Mouse (Mus musculus): ENCODE measurements around the gene Tbc1d21. TPM values are rescaled to one million over a fixed set of nuclear protein-coding genes. Genes with fewer than 3 reads are reported as not detected.
A peak's percentile ranks its signal among the peaks of the same experiment; 100 is the strongest.

The Tbc1d21 gene
- total and polyA plus RNA-seq, 3 experiments = 4.6 TPM; not detected in 2

DNA sequence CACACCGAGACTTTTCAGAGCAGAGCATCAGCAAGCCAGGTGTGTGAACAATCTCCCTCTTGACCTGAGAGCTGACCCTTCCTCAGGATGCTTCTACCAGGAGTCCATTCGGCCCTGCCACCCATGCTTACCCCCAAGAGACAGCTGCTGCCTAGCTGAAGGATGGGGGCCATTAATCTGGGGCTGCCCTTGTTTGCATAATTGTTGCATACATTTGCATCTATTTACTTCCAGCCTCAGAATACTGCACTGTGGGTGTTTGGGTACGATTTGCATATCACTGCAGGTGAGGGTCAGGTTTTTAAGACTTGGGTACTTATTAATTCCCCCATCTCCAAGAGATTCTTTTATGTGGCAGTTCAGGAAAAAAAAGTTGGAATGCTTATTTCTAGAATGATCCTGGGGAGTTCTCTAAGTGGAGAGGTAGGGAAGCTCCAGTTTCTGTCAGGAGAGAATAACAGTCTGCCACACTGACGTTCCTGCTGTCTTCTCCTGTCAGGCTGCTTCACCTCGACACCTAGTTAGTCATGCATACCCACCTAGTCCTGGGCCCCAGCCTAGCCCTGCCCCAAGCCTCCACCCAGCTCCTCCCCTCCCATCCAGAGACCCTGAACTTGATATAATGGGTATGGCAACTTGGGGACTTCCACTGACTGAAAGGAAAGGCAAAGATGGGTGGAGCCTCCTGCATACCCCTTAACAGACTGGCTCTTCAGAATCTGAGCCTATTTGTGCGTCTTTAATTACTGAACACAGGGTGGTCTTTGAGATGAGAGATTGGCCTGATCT is 14.8 kb downstream of the Tbc1d21 start:
- TF ChIP-seq CHD2 (IDR thresholded peaks at IDR 0.05; ENCODE audit: low read length) = no peak
- TF ChIP-seq USF2 (conservative IDR thresholded peaks at IDR 0.05; ENCODE audit: low read depth, low read length) = no peak
- TF ChIP-seq SIN3A (IDR thresholded peaks at IDR 0.05; ENCODE audit: low read length) = no peak
- no peak for TF ChIP-seq JUN (IDR thresholded peaks at IDR 0.05; ENCODE audit: insufficient read depth, low read depth, low read length)
- TF ChIP-seq TCF12 (IDR thresholded peaks at IDR 0.05; ENCODE audit: low read depth, low read length) = peak; percentile 41; the same call in 1 of the 2 replicates
- no peak for TF ChIP-seq IRF4 (IDR thresholded peaks at IDR 0.05; ENCODE audit: low read depth, low read length)
- 0 out of 2 replicates have a peak, but pooled peaks have one; percentile 15 for TF ChIP-seq EP300 (IDR thresholded peaks at IDR 0.05; ENCODE audit: low read length)
- peak; percentile 16; the same call in 1 of the 2 replicates for TF ChIP-seq BHLHE40 (IDR thresholded peaks at IDR 0.05; ENCODE audit: low read depth, low read length)
- TF ChIP-seq MAZ (IDR thresholded peaks at IDR 0.05; ENCODE audit: low read depth, low read length) = 0 out of 2 replicates have a peak, but pooled peaks have one; percentile 41
- in situ Hi-C loops (cut with MboI; ENCODE audit: low pct_ligation_motif_present, low pct_unique_long_range_greater_than_20kb, low sequenced_read_pairs) = no loop called here

DNA sequence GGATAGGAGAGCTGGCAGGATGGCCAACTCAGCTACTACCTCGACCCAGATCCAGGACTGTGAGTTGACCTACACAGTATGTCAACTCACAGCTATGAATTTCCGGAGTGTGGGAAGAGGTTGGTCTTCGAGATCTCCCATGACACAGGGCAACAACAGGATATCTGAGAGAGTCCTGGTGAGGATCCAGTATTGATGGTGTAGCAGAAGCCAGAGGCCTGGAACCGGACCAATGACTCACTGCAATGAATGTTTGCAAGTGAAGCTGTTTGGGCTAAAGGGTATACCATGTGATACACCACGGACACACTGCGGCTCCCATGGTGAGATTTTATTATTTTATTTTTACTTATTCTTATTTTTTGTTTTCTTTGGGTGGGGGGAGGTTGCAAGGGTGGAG is 15.6 kb downstream of the Tbc1d21 start:
- no peaks in the 10 kb centered on the region; the same call in 1 of the 2 replicates for H3K79me2 ChIP-seq (replicated peaks; ENCODE audit: control insufficient read depth, extremely low read depth, insufficient read depth, poor library complexity, severe bottlenecking)
- in situ Hi-C loops (cut with MboI; ENCODE audit: low pct_ligation_motif_present, low pct_unique_long_range_greater_than_20kb, low sequenced_read_pairs) (no loop called here), dilution Hi-C loops (cut with MboI; ENCODE audit: extremely low pct_ligation_motif_present, extremely low pct_unique_long_range_greater_than_20kb, low sequenced_read_pairs) (no loop called here)
- H3K4me1 ChIP-seq (ENCODE audit: control insufficient read depth in 1 of 2, insufficient read depth in 2 of 2) = peaks cover 29 to 81% of the 10 kb centered on the region in 2 experiments
- H3K9me3 ChIP-seq (replicated peaks; ENCODE audit: low read length) = peaks cover 7% of the 10 kb centered on the region
- TF ChIP-seq CTCF (conservative IDR thresholded peaks at IDR 0.05 in 1 of 2, IDR thresholded peaks at IDR 0.05 in 1 of 2; ENCODE audit: low read depth in 2 of 2, low read length in 2 of 2) (no peak), CHD2 (IDR thresholded peaks at IDR 0.05; ENCODE audit: low read length) (no peak), JUN (IDR thresholded peaks at IDR 0.05; ENCODE audit: insufficient read depth, low read depth, low read length) (no peak), POLR2A (IDR thresholded peaks at IDR 0.05; ENCODE audit: low read depth, low read length) (no peak), ZKSCAN1 (IDR thresholded peaks at IDR 0.05; ENCODE audit: borderline replicate concordance, low read depth, low read length) (no peak), TCF12 (IDR thresholded peaks at IDR 0.05; ENCODE audit: low read depth, low read length) (no peak), UBTF (IDR thresholded peaks at IDR 0.05; ENCODE audit: low read depth, low read length) (no peak), MAZ (IDR thresholded peaks at IDR 0.05; ENCODE audit: low read depth, low read length) (no peak), TBP (conservative IDR thresholded peaks at IDR 0.05; ENCODE audit: low read depth, low read length) (no peak), EP300 (IDR thresholded peaks at IDR 0.05; ENCODE audit: low read length) (no peak), ZNF384 (IDR thresholded peaks at IDR 0.05; ENCODE audit: low read depth, low read length) (no peak), JUND (conservative IDR thresholded peaks at IDR 0.05; ENCODE audit: low read depth, low read length) (no peak), BHLHE40 (IDR thresholded peaks at IDR 0.05; ENCODE audit: low read depth, low read length) (no peak), E2F4 (IDR thresholded peaks at IDR 0.05; ENCODE audit: insufficient replicate concordance, low read depth, low read length) (no peak), CHD1 (IDR thresholded peaks at IDR 0.05; ENCODE audit: low read depth, low read length) (no peak), USF2 (conservative IDR thresholded peaks at IDR 0.05; ENCODE audit: low read depth, low read length) (no peak), RCOR1 (conservative IDR thresholded peaks at IDR 0.05; ENCODE audit: low read depth, low read length) (no peak), KAT2A (IDR thresholded peaks at IDR 0.05; ENCODE audit: insufficient replicate concordance, low read length) (no peak)
- no peak overlapping the region for H3K9ac ChIP-seq (ENCODE audit: insufficient read depth, low read depth)
- peaks cover 18 to 90% of the 10 kb centered on the region in 2 experiments for H3K36me3 ChIP-seq (replicated peaks in 1 of 2; ENCODE audit: control insufficient read depth in 1 of 2, insufficient read depth in 1 of 2, low read length in 1 of 2)
- no peaks in the 10 kb centered on the region for H3K27me3 ChIP-seq (replicated peaks)
- H3K4me3 ChIP-seq (replicated peaks in 1 of 3; ENCODE audit: low read depth in 2 of 3, low read length in 2 of 3, poor library complexity in 1 of 3) = no peak overlapping the region
- H3K4me2 ChIP-seq (ENCODE audit: insufficient read depth, low read depth, poor library complexity, severe bottlenecking) = no peak overlapping the region
- no peak for DNase-seq (ENCODE audit: extremely low read depth)
- 0 out of 2 replicates have a peak overlapping the region, but pooled peaks have one; percentile 6 for H3K27ac ChIP-seq (ENCODE audit: insufficient read depth, low read depth)

More for the DNA sequence above, 14.8 kb downstream of the Tbc1d21 start:
- Histone ChIP-seq H3K4me1 (ENCODE audit: control insufficient read depth in 1 of 2, insufficient read depth in 2 of 2) (peaks cover 25 to 76% of the 10 kb centered on the region in 2 experiments), H3K36me3 (replicated peaks in 1 of 2; ENCODE audit: control insufficient read depth in 1 of 2, insufficient read depth in 1 of 2, low read length in 1 of 2) (peaks cover 21 to 91% of the 10 kb centered on the region in 2 experiments), H3K27me3 (replicated peaks) (no peaks in the 10 kb centered on the region), H3K4me3 (replicated peaks in 1 of 3; ENCODE audit: low read depth in 2 of 3, low read length in 2 of 3, poor library complexity in 1 of 3) (no peak overlapping the region), H3K4me2 (ENCODE audit: insufficient read depth, low read depth, poor library complexity, severe bottlenecking) (0 out of 2 replicates have a peak overlapping the region, but pooled peaks have one; percentile 48), H3K79me2 (replicated peaks; ENCODE audit: control insufficient read depth, extremely low read depth, insufficient read depth, poor library complexity, severe bottlenecking) (no peaks in the 10 kb centered on the region; the same call in 1 of the 2 replicates), H3K9me3 (replicated peaks; ENCODE audit: low read length) (peaks cover 7% of the 10 kb centered on the region), H3K27ac (ENCODE audit: insufficient read depth, low read depth) (peak overlapping the region; percentile 38; the same call in 1 of the 2 replicates), H3K9ac (ENCODE audit: insufficient read depth, low read depth) (no peak overlapping the region)
- DNase-seq (ENCODE audit: extremely low read depth) = peak; percentile 70
- dilution Hi-C loops (cut with MboI; ENCODE audit: extremely low pct_ligation_motif_present, extremely low pct_unique_long_range_greater_than_20kb, low sequenced_read_pairs) = no loop called here
